Comparison of ENCODE assay signal across 26 mouse cellular contexts in the genomic region with DNA sequence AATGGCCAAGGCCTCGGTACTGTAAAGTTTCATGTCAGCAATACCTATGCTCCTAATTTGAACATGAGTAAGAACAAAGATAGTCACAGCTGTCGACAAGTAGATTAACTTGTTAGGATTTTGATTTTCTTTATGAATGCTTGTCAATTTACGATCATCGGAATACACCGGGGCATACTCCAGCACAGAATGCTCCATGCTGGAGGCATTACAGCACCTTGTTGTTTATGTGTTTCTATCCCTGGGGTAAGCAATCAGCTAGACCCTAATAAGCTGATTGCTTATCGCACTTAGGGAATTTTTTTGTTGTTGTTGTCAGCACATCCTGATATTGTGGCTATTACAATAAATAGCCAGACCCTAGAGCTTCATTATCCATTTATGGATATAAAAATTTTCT.
"Had no signal": no experiment of that assay in that cellular context is flagged by ENCODE, and none has a peak within 500 bp of the region (broad histone marks: within the 10 kb centered on the region; RNA-seq: fewer than 3 reads in every experiment).

No protein-coding gene starts in this region.

- H3K9ac ChIP-seq: embryonic facial prominence, embryonic 12.5 days; embryonic facial prominence, embryonic 13.5 days; embryonic facial prominence, embryonic 15.5 days; forebrain, embryonic 12.5 days; forebrain, embryonic 13.5 days; forebrain, embryonic 15.5 days; forebrain, postnatal 0 days had no signal

- ATAC-seq: forebrain, embryonic 15.5 days; forebrain, postnatal 0 days had no signal

- H3K4me2 ChIP-seq: embryonic facial prominence, embryonic 12.5 days; embryonic facial prominence, embryonic 13.5 days; embryonic facial prominence, embryonic 15.5 days; forebrain, embryonic 12.5 days; forebrain, embryonic 13.5 days; forebrain, embryonic 15.5 days had no signal

- H3K4me3 ChIP-seq: embryonic facial prominence, embryonic 10.5 days; embryonic facial prominence, embryonic 12.5 days; embryonic facial prominence, embryonic 13.5 days; embryonic facial prominence, embryonic 15.5 days; erythroblast, embryonic 14.5 days; forebrain, embryonic 10.5 days; forebrain, embryonic 12.5 days; forebrain, embryonic 13.5 days; forebrain, embryonic 15.5 days; gastrocnemius, adult 2 months; heart, adult 2 months had no signal

- H3K27ac ChIP-seq: embryonic facial prominence, embryonic 10.5 days; embryonic facial prominence, embryonic 12.5 days; embryonic facial prominence, embryonic 13.5 days; embryonic facial prominence, embryonic 15.5 days; forebrain, embryonic 10.5 days; forebrain, embryonic 12.5 days; forebrain, embryonic 13.5 days; forebrain, embryonic 15.5 days; gastrocnemius, adult 2 months; heart, adult 2 months had no signal

- H3K4me1 ChIP-seq: embryonic facial prominence, embryonic 12.5 days; embryonic facial prominence, embryonic 13.5 days; embryonic facial prominence, embryonic 15.5 days; forebrain, embryonic 15.5 days had no signal

- H3K27me3 ChIP-seq: embryonic facial prominence, embryonic 12.5 days; embryonic facial prominence, embryonic 13.5 days; embryonic facial prominence, embryonic 15.5 days; forebrain, embryonic 12.5 days; forebrain, embryonic 13.5 days; forebrain, embryonic 15.5 days had no signal

- H3K36me3 ChIP-seq: embryonic facial prominence, embryonic 10.5 days; embryonic facial prominence, embryonic 12.5 days; embryonic facial prominence, embryonic 13.5 days; embryonic facial prominence, embryonic 15.5 days; forebrain, embryonic 10.5 days; forebrain, embryonic 12.5 days; forebrain, embryonic 15.5 days had no signal

- DNase-seq: cerebellum, adult 2 months; cerebellum, adult 8-10 months; cerebellum, adult 9-10 months; cerebellum, adult 9-11 months; cerebellum, postnatal 10 days; cerebellum, postnatal 14 days; cerebellum, postnatal 25 days; cerebellum, postnatal 36 days; embryo, embryonic 11 days; forebrain, postnatal 0 days; gastrocnemius, adult 2 months; gastrocnemius, postnatal 10 days; gastrocnemius, postnatal 14 days; gastrocnemius, postnatal 25 days; gastrocnemius, postnatal 36 days; heart, adult 18-20 months; heart, adult 2 months had no signal

- H3K9me3 ChIP-seq: embryonic facial prominence, embryonic 10.5 days; embryonic facial prominence, embryonic 12.5 days; embryonic facial prominence, embryonic 13.5 days; embryonic facial prominence, embryonic 15.5 days; forebrain, embryonic 10.5 days; forebrain, embryonic 12.5 days; forebrain, embryonic 13.5 days; forebrain, embryonic 15.5 days had no signal
